Mouse (Mus musculus) CH12.LX (cell line): ENCODE results near the gene Shtn1. TPM values are rescaled to one million over a fixed set of nuclear protein-coding genes. Genes with fewer than 3 reads are reported as not detected.

ENCODE experiments used
- DNase-seq: peaks from one replicate; pipeline ENCODE4 v3.0.0-alpha.2; 2013; ENCODE audit errors: extremely low read depth
- H3K27ac ChIP-seq: 2 replicates; pipeline ENCODE4 v1.5.1; 2012; ENCODE audit warnings: low read depth, mild to moderate bottlenecking, control low read depth, moderate library complexity; ENCODE audit not compliant: insufficient read depth
- H3K27me3 ChIP-seq: replicated peaks from 2 replicates; pipeline ENCODE3; 2012; ENCODE audit warnings: inconsistent platforms
- H3K36me3 ChIP-seq, 2 experiments: replicated peaks in 1 of 2; 2 replicates each; pipeline versions ENCODE3 to v1.6.1; 2012; ENCODE audit warnings: inconsistent platforms in 1 of 2, low read length in 1 of 2, mild to moderate bottlenecking in 1 of 2, mixed read lengths in 1 of 2, moderate library complexity in 1 of 2; ENCODE audit not compliant: control insufficient read depth in 1 of 2, insufficient read depth in 1 of 2
- H3K4me1 ChIP-seq, 2 experiments: 2 replicates each; pipeline ENCODE4 v1.6.1; 2012; ENCODE audit warnings: inconsistent platforms in 1 of 2, moderate library complexity in 1 of 2; ENCODE audit not compliant: insufficient read depth in 2 of 2, control insufficient read depth in 1 of 2
- H3K4me2 ChIP-seq: 2 replicates; pipeline ENCODE4 v1.6.1; 2012; ENCODE audit warnings: low read depth, mild to moderate bottlenecking, control low read depth; ENCODE audit not compliant: poor library complexity, insufficient read depth, severe bottlenecking
- H3K4me3 ChIP-seq, 3 experiments: fragments of 150-350 bp in 1 of 3; sonication (generic) in 1 of 3; replicated peaks in 1 of 3; 2 replicates each; pipeline versions ENCODE3 to v1.5.1; 2011 to 2012; ENCODE audit warnings: low read depth in 2 of 3, low read length in 2 of 3, mild to moderate bottlenecking in 2 of 3, moderate library complexity in 2 of 3, control low read depth in 1 of 3, improper control_type of control experiment in 1 of 3, inconsistent platforms in 1 of 3, mixed read lengths in 1 of 3; ENCODE audit not compliant: poor library complexity in 1 of 3
- H3K79me2 ChIP-seq: replicated peaks from 2 replicates; pipeline ENCODE4 v1.6.1; 2012; ENCODE audit warnings: mild to moderate bottlenecking, moderate library complexity; ENCODE audit not compliant: control insufficient read depth, poor library complexity, insufficient read depth, severe bottlenecking; ENCODE audit errors: extremely low read depth
- H3K9ac ChIP-seq: 2 replicates; pipeline ENCODE4 v1.6.1; 2012; ENCODE audit warnings: low read depth, mild to moderate bottlenecking, control low read depth, moderate library complexity; ENCODE audit not compliant: insufficient read depth
- H3K9me3 ChIP-seq: replicated peaks from 2 replicates; pipeline ENCODE3; 2012; ENCODE audit warnings: low read length, inconsistent platforms, mixed read lengths
- CTCF ChIP-seq, 2 experiments: IDR thresholded peaks in 1 of 2; conservative IDR thresholded peaks in 1 of 2; 2 replicates each; pipeline ENCODE4 v1.5.1; 2011 to 2012; ENCODE audit warnings: low read depth in 2 of 2, low read length in 2 of 2, improper control_type of control experiment in 1 of 2, inconsistent platforms in 1 of 2, mild to moderate bottlenecking in 1 of 2, moderate library complexity in 1 of 2
- E2F4 ChIP-seq: IDR thresholded peaks from 2 replicates; pipeline ENCODE4 v1.6.1; 2011; ENCODE audit warnings: low read depth, low read length, improper control_type of control experiment; ENCODE audit not compliant: insufficient replicate concordance
- ELF1 ChIP-seq: IDR thresholded peaks from 2 replicates; pipeline ENCODE4 v1.6.1; 2014; ENCODE audit warnings: low read depth, mild to moderate bottlenecking, inconsistent platforms, low read length, improper control_type of control experiment
- EP300 ChIP-seq: IDR thresholded peaks from 2 replicates; pipeline ENCODE4 v1.6.1; 2011; ENCODE audit warnings: low read length, improper control_type of control experiment
- ETS1 ChIP-seq: conservative IDR thresholded peaks from 2 replicates; pipeline ENCODE4 v1.6.1; 2012; ENCODE audit warnings: low read depth, mild to moderate bottlenecking, inconsistent platforms, low read length, improper control_type of control experiment, moderate library complexity
- GABPA ChIP-seq: IDR thresholded peaks from 2 replicates; pipeline ENCODE4 v1.6.1; 2012; ENCODE audit warnings: low read depth, low read length, improper control_type of control experiment, inconsistent platforms; ENCODE audit not compliant: insufficient replicate concordance
- IRF4 ChIP-seq: IDR thresholded peaks from 2 replicates; pipeline ENCODE4 v1.6.1; 2014; ENCODE audit warnings: low read depth, mild to moderate bottlenecking, inconsistent platforms, low read length, improper control_type of control experiment
- JUN ChIP-seq: IDR thresholded peaks from 2 replicates; pipeline ENCODE4 v1.6.1; 2011; ENCODE audit warnings: low read depth, mild to moderate bottlenecking, low read length, improper control_type of control experiment, moderate library complexity; ENCODE audit not compliant: insufficient read depth
- KAT2A ChIP-seq: IDR thresholded peaks from 2 replicates; pipeline ENCODE4 v1.6.1; 2012; ENCODE audit warnings: low read length, improper control_type of control experiment, inconsistent platforms; ENCODE audit not compliant: insufficient replicate concordance
- MAFK ChIP-seq: IDR thresholded peaks from 2 replicates; pipeline ENCODE4 v1.6.1; 2011; ENCODE audit warnings: low read length, improper control_type of control experiment; ENCODE audit not compliant: insufficient replicate concordance
- MAX ChIP-seq: IDR thresholded peaks from 2 replicates; pipeline ENCODE4 v1.6.1; 2011; ENCODE audit warnings: low read length, improper control_type of control experiment
- MYC ChIP-seq: IDR thresholded peaks from 2 replicates; pipeline ENCODE4 v1.6.1; 2011; ENCODE audit warnings: low read depth, mild to moderate bottlenecking, improper control_type of control experiment, low read length
- NELFE ChIP-seq: IDR thresholded peaks from 2 replicates; pipeline ENCODE4 v1.6.1; 2011; ENCODE audit warnings: low read depth, low read length, improper control_type of control experiment
- POLR2A ChIP-seq: IDR thresholded peaks from 2 replicates; pipeline ENCODE4 v1.6.1; 2011; ENCODE audit warnings: low read depth, mild to moderate bottlenecking, improper control_type of control experiment, low read length
- POLR2AphosphoS2 ChIP-seq: IDR thresholded peaks from 2 replicates; pipeline ENCODE4 v1.6.1; 2011; ENCODE audit warnings: low read depth, low read length, improper control_type of control experiment
- RCOR1 ChIP-seq: conservative IDR thresholded peaks from 2 replicates; pipeline ENCODE4 v1.6.1; 2012; ENCODE audit warnings: low read depth, mild to moderate bottlenecking, inconsistent platforms, low read length, improper control_type of control experiment
- TBP ChIP-seq: conservative IDR thresholded peaks from 2 replicates; pipeline ENCODE4 v1.6.1; 2011; ENCODE audit warnings: low read depth, low read length, improper control_type of control experiment
- UBTF ChIP-seq: IDR thresholded peaks from 2 replicates; pipeline ENCODE4 v1.6.1; 2012; ENCODE audit warnings: low read depth, mild to moderate bottlenecking, inconsistent platforms, low read length, improper control_type of control experiment, moderate library complexity
- USF1 ChIP-seq: IDR thresholded peaks from 2 replicates; pipeline ENCODE4 v1.6.1; 2014; ENCODE audit warnings: low read depth, mild to moderate bottlenecking, inconsistent platforms, low read length, improper control_type of control experiment
- USF2 ChIP-seq: conservative IDR thresholded peaks from 2 replicates; pipeline ENCODE4 v1.6.1; 2011; ENCODE audit warnings: low read depth, low read length, improper control_type of control experiment
- dilution Hi-C: fragments of 300-500 bp; cut with MboI; formaldehyde crosslinking; loops from 2 replicates; pipeline ENCODE4 v1.14.3; 2020; ENCODE audit warnings: low sequenced_read_pairs; ENCODE audit not compliant: extremely low pct_unique_long_range_greater_than_20kb, extremely low pct_ligation_motif_present
- in situ Hi-C: fragments of 300-500 bp; cut with MboI; formaldehyde crosslinking; loops from 3 replicates; pipeline ENCODE4 v1.14.3; 2019; ENCODE audit warnings: low sequenced_read_pairs, low pct_ligation_motif_present, low pct_unique_long_range_greater_than_20kb, mixed read lengths
- polyA plus RNA-seq: library from polyadenylated mRNA; unstranded; fragments of >175 nt; gene quantifications from 2 replicates; pipeline ENCODE4 v1.2.1, GENCODE M21; 2012; ENCODE audit warnings: low read depth; ENCODE audit not compliant: insufficient read length
- total RNA-seq, 2 experiments: library from RNA; depleted of rRNA; stranded (reverse); fragments of 300-350 nt in 1 of 2; fragments of >200 nt in 1 of 2; gene quantifications; 2 replicates each; pipeline ENCODE4 v1.2.3; 2012 to 2014

Gene Shtn1
- total and polyA plus RNA-seq, 3 experiments, result 6.4 to 20.9 (median 12.1) TPM

DNA sequence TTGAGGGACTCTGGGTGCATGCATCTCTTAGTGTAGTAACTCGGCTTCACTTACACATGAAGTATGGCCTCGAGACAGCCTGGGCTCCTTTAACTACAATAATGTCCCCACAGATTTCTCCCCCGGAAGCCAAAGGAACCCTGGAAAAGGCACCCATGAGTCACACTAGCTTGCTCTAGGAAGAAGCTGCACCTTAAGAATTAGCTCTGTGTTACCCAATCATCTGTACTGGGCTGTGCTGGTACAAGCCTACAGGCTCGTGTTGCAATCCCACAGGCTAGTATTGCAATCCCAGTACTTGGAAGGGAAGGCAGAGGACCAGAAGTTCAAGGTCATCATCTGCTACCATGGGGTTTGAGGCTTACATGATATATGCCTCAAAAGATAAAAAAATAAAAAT lies 4.5 kb downstream of the Shtn1 start:
- Histone ChIP-seq H3K27ac (no peak overlapping the region), H3K79me2 (peaks cover 6% of the 10 kb centered on the region), H3K4me1 (peaks cover 13 to 53% of the 10 kb centered on the region in 2 experiments), H3K36me3 (peaks cover 0 to 7% of the 10 kb centered on the region in 2 experiments), H3K9me3 (no peaks in the 10 kb centered on the region), H3K4me3 (no peak overlapping the region), H3K27me3 (no peaks in the 10 kb centered on the region), H3K9ac (no peak overlapping the region), H3K4me2 (no peak overlapping the region)
- no peak for DNase-seq
- in situ Hi-C loops (no loop called here), dilution Hi-C loops (no loop called here)
- TF ChIP-seq E2F4 (no peak), MAX (no peak), JUN (no peak), GABPA (no peak)

DNA sequence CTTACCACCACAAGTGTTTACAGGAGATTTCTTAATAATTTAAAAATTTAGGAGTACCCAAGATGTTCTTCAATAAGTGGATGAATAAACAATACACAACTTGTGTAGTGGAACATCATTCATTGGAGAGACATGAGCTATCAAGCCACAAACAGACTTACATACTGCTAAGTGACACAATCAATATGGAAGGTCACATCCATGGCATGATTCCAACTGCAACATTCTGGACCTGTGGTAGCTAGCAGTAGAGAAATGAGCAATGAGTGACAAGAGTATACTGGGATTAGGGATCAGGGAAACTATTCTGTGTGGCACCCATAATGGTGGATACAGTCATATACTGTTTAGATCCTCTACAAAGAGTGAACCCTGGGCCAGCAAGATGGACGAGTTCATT lies 8.2 kb downstream of the Shtn1 start:
- Histone ChIP-seq H3K36me3 (peaks cover 0 to 25% of the 10 kb centered on the region in 2 experiments), H3K4me3 (no peak overlapping the region), H3K9me3 (peaks cover 5% of the 10 kb centered on the region), H3K27ac (no peak overlapping the region), H3K4me2 (no peak overlapping the region), H3K79me2 (peaks cover 6% of the 10 kb centered on the region), H3K9ac (no peak overlapping the region), H3K27me3 (no peaks in the 10 kb centered on the region), H3K4me1 (peaks cover 10 to 32% of the 10 kb centered on the region in 2 experiments; a peak in 3 of 4 replicates)
- DNase-seq, result no peak
- dilution Hi-C loops (no loop called here), in situ Hi-C loops (no loop called here)
- TF ChIP-seq RCOR1 (no peak), ETS1 (no peak), POLR2A (no peak), IRF4 (no peak), NELFE (no peak), USF2 (no peak), E2F4 (no peak), POLR2AphosphoS2 (no peak), TBP (no peak)

DNA sequence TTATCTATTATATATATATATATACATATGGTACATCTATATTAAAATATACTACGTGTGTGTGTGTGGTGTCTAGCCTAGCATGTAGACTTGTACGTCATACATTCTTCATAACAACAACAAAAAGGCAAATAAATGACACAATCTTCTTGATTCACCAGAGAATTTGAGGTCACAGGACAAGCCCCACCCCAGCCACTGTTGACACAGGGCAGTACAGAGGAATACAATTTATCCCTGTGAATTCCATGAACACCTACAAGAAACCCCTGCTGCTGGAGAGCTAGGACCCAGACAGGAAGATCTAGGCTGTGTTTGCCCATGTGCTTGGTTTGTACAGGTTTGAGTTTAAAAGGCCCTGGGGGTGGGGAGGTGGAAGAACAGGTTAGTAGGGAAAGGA lies 9.2 kb downstream of the Shtn1 start:
- H3K27ac ChIP-seq, result no peak overlapping the region
- no peak overlapping the region for H3K9ac ChIP-seq
- in situ Hi-C loops (no loop called here), dilution Hi-C loops (no loop called here)
- H3K9me3 ChIP-seq, result peaks cover 5% of the 10 kb centered on the region
- no peak overlapping the region for H3K4me2 ChIP-seq
- H3K27me3 ChIP-seq, result no peaks in the 10 kb centered on the region
- peaks cover 4% of the 10 kb centered on the region for H3K79me2 ChIP-seq
- no peak overlapping the region for H3K4me3 ChIP-seq
- H3K4me1 ChIP-seq, result peaks cover 7 to 22% of the 10 kb centered on the region in 2 experiments; a peak in 2 of 4 replicates
- peaks cover 0 to 25% of the 10 kb centered on the region in 2 experiments for H3K36me3 ChIP-seq
- TF ChIP-seq POLR2A, result no peak
- TF ChIP-seq KAT2A, result no peak
- TF ChIP-seq EP300, result no peak
- TF ChIP-seq MYC, result no peak
- TF ChIP-seq UBTF, result no peak
- TF ChIP-seq POLR2AphosphoS2, result no peak
- no peak for TF ChIP-seq ELF1
- no peak for TF ChIP-seq CTCF (conservative IDR thresholded peaks at IDR 0.05 in 1 of 2, IDR thresholded peaks at IDR 0.05 in 1 of 2; ENCODE audit: low read depth in 2 of 2, low read length in 2 of 2)
- TF ChIP-seq MAFK, result no peak
- TF ChIP-seq USF1, result no peak
- no peak for DNase-seq
